Mouse (Mus musculus): ENCODE results near the gene Gm36864.

The Gm36864 gene

DNA sequence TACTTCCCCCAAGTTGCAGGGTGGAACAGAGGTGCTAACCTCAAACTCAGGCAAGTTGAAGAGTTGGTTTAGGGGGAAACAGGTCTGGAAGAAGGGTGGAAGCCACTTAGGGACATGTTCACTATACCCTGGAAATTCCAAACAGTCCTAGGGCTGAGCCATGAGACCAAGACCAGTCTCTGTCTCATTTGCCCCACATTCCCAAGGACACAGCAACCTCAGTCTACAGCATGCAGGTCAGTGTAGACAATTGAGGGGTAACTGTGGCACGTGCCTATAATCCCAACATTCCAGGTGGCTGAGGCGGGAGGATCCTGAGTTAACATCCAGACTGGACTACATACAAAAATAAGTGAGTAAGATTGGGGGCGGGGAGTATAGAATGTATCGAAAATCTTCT lies 13.3 kb downstream of the Gm36864 start:
- ChIA-PET CTCF (no interaction called here), POLR2A (interaction anchor here in 3 of 4 experiments (0.8 to 2.0 kb wide), 5 partner anchors 9 to 330 kb away, joined by 3 to 5 read pairs (median 3); no protein-coding TSS in a partner anchor)

DNA sequence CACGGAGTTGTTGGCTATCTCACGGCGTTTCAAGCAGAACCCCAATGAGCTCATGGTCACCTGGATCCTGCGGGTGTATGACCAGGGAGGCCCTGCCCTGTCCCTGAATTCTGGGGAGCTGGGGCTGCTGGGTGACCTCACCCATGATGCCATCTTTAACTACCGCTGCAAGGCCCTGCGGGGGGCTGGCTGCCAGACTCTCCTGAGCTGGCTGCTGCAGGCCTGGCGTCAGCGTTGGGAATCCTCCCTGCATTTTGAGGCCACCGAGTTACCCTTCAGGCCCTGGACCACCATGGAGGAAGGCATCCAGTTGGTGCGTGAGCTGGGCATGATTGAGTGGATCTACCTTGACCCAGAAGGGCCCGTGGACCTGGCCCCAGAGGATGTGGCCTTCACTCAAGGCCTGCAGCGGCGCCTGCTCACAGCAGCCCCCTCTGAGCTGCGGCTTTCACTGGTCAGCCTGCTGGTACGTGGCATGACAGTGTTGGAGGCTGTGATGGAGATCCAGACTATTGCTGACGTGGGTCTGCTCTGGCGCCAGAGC lies 14.8 kb downstream of the Gm36864 start:
- POLR2A ChIA-PET, result interaction anchor here in 3 of 4 experiments (1.1 to 2.0 kb wide), 6 partner anchors 12 to 331 kb away, joined by 3 to 6 read pairs (median 3); partner anchors contain the start of gene Klk1b22 (in 1 of the 3)
- CTCF ChIA-PET, result interaction anchor here in 1 of 4 experiments (1.0 kb wide), 1 partner anchor 322 kb away, joined by 3 read pairs; no protein-coding TSS in a partner anchor

DNA sequence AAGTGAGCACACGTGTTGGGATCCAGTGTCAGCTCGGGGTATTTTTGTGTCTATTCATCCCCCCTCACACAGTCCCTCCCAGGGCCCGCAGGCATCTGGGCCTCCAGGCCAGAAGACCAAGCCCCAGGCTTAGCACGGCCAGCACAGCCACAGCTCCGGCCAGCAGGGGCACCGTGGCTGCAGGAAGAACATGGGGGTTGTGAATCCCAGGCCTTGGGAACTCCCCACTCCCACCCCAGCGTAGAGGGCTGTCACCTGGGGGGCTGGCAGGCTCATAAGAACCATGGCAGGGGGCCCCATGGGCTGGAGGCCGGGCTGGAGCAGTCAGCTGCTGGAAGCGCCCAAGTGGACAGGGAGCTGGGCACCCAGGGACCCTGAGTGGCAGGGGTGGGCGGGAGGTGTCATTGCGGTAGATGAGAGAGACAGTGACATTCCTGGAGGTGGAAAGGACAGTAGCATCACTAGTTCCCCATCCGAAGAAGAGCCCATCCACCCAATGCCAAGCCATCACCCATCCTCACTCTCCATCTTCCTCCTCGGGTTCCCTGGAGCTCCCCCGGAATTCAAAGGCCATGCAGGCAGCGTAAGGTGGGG lies 17.1 kb downstream of the Gm36864 start:
- POLR2A ChIA-PET, result interaction anchor here in 3 of 4 experiments (0.7 to 3.5 kb wide), 16 partner anchors 10 to 243 kb away, joined by 3 to 18 read pairs (median 3); partner anchors contain the start of genes Klk1 (in 2 of the 3), Emc10 (in 1 of the 3) and Fam71e1 (in 1 of the 3)
- CTCF ChIA-PET, result interaction anchor here in 2 of 4 experiments (0.6 to 2.5 kb wide), 2 partner anchors 10 to 815 kb away, joined by 3 to 9 read pairs; no protein-coding TSS in a partner anchor

DNA sequence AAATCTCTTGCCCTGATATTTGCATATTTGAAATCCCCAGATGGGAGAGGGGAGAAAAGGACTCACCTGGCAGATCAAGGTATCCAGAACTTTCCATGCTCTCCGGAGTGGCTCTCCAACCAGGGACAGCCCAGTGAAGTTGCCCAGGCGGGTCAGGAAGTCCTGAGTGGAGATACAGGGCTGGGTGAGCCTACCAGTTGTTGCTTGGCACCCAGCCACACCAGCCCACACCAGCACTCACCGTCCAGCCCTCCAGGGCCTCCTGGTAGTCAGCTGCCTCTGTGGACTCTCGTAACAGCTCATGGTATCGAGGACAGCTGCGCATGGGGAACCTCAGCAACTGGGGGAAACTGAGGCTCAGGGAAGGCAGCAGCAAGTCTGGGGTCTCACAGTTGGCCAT lies 19.0 kb downstream of the Gm36864 start:
- ChIA-PET CTCF (interaction anchor here in 3 of 4 experiments (0.6 to 2.5 kb wide), 3 partner anchors 8 to 252 kb away, joined by 6 to 9 read pairs (median 6); no protein-coding TSS in a partner anchor), POLR2A (interaction anchor here in 3 of 4 experiments (0.6 to 10.4 kb wide), 16 partner anchors 8 to 252 kb away, joined by 3 to 67 read pairs (median 4); partner anchors contain the start of genes 1700028J19Rik (in 3 of the 3) and 2410002F23Rik (in 3 of the 3))

DNA sequence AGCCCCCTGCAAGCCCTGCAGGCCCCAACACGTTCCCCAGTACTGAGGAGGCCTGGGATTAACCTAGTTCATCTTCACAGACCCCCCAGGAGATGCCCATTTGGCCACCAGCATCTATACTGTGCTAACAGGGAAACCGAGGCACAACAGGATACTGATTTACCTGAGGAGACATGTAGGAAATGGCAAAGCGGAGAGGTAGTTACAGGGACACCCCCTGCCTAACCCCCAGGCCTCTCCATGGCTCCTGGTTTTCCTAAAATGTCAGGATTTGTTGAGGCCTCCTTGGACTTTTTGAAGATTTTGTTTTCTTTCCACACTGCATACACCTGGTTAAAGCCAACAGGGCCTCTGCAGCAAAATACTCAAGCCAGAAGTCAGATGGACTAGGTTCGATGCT lies 21.3 kb downstream of the Gm36864 start, which contains the start of gene Acp4:
Gene Acp4 (minus strand): TSS at position 101 of the 400 bp plus-strand sequence.
- ChIA-PET CTCF (no interaction called here), POLR2A (interaction anchor here in 2 of 4 experiments (0.6 to 10.4 kb wide), 4 partner anchors 11 to 1491 kb away, joined by 3 to 67 read pairs (median 3); partner anchors contain the start of genes 1700028J19Rik (in 1 of the 2) and 2410002F23Rik (in 1 of the 2))

DNA sequence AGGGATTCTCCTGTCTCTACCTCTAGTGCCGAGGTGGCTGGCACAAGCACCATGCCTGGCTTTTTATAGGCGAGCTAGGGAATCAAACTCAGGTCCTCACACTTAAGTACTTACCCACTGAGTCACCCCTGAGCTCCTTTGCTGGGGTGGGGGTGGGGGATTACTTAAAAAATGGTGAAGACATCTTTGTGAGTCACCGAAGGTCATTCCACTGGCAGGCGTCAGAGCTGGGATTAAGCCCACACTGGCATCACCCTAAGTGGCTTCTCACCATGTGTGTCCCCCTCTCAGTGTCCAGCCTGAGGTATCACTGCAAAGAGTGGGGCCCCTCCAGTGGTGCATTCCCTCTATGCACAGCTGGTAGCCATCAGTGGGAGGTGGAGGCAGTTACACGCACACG lies 24.4 kb downstream of the Gm36864 start:
- ChIA-PET POLR2A (interaction anchor here in 3 of 4 experiments (0.6 to 10.4 kb wide), 4 partner anchors 14 to 450 kb away, joined by 3 to 67 read pairs (median 4); partner anchors contain the start of genes 1700028J19Rik (in 1 of the 3) and 2410002F23Rik (in 1 of the 3)), CTCF (interaction anchor here in 3 of 4 experiments (0.5 to 1.6 kb wide), 7 partner anchors 60 to 328 kb away, joined by 3 to 17 read pairs (median 3); no protein-coding TSS in a partner anchor)

DNA sequence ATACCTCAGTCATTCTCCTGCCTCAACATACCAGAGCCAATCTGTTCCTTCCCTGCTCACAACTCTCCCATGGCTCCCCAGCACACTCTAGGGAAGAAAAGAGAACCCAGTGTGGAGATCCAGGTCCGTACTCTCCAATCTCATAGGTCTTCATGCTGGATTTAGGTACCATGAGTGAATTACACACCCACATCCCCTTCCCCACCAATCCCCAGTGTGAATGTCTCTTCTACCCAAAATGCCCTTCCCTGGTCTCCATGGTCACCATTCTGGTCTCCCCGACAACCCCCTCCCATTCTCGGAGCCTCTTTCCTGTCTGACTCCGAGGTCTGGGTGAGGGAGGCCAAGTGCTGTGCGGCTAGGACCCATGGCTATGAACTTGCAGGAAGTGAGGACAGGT lies 25.2 kb downstream of the Gm36864 start, which contains the start of gene Gm15517:
Gene Gm15517 (plus strand): TSS at position 301 of the 400 bp plus-strand sequence.
- POLR2A ChIA-PET, result interaction anchor here in 2 of 4 experiments (0.7 to 10.4 kb wide), 4 partner anchors 15 to 451 kb away, joined by 3 to 67 read pairs (median 13); partner anchors contain the start of genes 1700028J19Rik (in 1 of the 2) and 2410002F23Rik (in 1 of the 2)
- CTCF ChIA-PET, result interaction anchor here in 2 of 4 experiments (0.7 to 1.6 kb wide), 4 partner anchors 90 to 369 kb away, joined by 3 to 4 read pairs (median 3); no protein-coding TSS in a partner anchor

DNA sequence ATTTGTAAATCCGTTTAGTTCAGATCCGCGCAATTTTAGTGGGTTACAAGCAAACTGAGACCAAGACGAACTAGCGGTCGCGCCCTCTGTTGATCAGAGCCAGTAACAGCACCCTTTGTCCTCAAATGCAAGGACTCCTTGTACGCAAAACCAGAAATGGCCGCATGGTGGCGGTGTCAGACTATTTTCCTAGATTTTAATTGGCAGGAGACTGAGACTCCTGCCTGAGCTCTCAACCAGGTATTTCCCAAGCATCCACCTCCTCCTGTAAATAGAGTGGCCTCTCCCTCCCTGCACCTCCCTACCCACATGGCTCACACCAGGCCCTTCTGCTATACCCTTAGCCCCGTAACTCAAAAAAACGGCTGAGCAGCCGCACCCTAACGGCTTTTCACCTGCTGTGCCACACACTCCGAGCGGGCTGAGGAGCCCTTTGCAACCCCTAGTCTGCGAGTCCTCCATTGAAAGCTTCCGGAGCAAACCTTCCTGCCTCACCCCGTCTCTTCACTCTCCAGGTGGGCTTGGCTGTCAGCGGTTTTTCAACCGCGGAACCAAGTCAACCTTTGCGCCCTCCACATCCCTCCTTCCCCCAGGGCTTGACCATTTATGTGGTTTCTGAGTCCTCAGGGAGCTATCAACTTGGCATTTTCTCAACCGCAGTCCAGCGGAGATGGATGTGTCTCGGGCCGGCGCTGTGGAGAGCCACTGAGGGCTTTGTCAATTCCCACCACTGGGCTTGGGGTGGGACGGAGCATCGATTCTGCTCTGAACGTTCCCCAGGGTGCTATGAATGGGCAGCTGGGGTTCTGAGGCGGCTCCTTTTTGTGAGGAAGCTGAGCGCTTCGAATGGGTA lies 27.0 kb downstream of the Gm36864 start:
- POLR2A ChIA-PET, result interaction anchor here (0.5 to 10.4 kb wide), 64 partner anchors 9 to 387 kb away, joined by 3 to 67 read pairs (median 4); partner anchors contain the start of genes 1700028J19Rik (in 2 of the 4), 2410002F23Rik (in 2 of the 4), Fam71e1 (in 2 of the 4) and Josd2 (in 2 of the 4)
- CTCF ChIA-PET, result interaction anchor here (0.5 to 3.3 kb wide), 130 partner anchors 9 to 849 kb away, joined by 3 to 48 read pairs (median 5); partner anchors contain the start of genes Pold1 (in 2 of the 4), 1700028J19Rik (in 1 of the 4), 2410002F23Rik (in 1 of the 4) and Ap2a1 (in 1 of the 4)

DNA sequence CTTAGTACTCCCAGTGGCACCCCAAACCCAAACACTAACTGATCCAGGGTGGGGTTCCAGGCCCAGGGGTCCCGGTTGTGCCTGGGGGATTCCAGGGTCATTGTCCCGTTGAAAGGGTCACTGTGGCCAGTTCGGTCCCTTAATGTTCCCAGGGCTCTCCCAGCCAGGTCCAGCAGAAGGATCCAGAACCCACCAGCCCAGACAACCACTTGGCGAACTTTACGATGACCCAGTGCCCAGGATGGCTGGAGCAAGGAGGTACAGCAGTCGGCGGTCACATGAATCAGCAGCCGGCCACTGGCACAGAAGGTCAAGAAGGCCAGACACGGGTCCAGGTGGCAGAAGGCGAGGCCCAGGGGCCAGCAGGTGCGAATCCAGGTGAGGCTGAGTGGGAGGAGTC lies 32.1 kb downstream of the Gm36864 start:
- CTCF ChIA-PET, result interaction anchor here in 1 of 4 experiments (0.9 to 1.4 kb wide), 3 partner anchors 85 to 280 kb away, joined by 3 to 4 read pairs (median 3); partner anchors contain the start of gene Pold1

DNA sequence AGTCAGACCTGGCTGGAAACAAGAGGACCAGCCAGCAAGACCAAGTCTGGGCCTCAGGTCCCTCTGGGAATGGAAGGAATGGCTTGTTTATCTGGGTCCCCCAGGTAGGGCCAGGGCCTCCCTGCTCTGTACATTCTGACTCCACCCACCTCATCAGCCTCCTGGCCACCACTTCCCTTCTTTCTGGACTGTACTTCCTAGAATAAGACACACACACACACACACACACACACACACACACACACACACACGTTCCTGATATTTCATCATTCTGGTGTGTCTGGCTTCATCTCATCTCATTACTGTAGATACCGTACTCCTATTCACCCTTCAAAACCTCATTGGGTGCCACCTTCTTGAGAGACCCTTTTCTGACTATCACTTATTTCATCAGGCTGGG lies 33.4 kb downstream of the Gm36864 start:
- ChIA-PET CTCF (interaction anchor here in 1 of 4 experiments (1.0 to 1.4 kb wide), 2 partner anchors 42 to 84 kb away, joined by 4 to 5 read pairs; no protein-coding TSS in a partner anchor), POLR2A (interaction anchor here in 2 of 4 experiments (0.7 to 1.1 kb wide), 4 partner anchors 33 to 209 kb away, joined by 3 read pairs; no protein-coding TSS in a partner anchor)

More for the DNA sequence above, 32.1 kb downstream of the Gm36864 start:
- POLR2A ChIA-PET, result interaction anchor here in 2 of 4 experiments (0.5 to 1.2 kb wide), 4 partner anchors 22 to 259 kb away, joined by 3 to 4 read pairs (median 3); partner anchors contain the start of genes 1700028J19Rik (in 1 of the 2) and 2410002F23Rik (in 1 of the 2)

DNA sequence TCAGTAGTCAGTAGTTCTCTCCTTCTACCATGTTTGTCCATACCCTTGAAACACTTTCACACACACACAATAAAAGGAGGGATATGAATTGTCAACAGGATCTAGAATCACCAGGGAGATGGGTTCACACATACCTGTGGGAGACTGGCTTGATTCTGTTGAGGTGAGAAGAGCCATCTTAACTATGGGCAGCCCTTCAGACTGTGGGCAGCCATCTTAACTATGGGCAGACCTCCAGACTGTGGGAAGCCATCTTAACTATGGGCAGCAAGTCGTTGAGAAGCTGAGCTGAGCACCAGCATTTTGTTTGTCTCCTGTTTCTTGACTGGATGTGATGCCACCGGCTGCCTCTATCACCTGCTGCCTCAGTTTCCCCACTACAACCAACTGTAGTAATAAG lies 35.3 kb downstream of the Gm36864 start:
- ChIA-PET POLR2A (interaction anchor here in 2 of 4 experiments (0.9 to 2.6 kb wide), 5 partner anchors 25 to 255 kb away, joined by 3 to 13 read pairs (median 5); partner anchors contain the start of genes 1700028J19Rik (in 1 of the 2), 2410002F23Rik (in 1 of the 2), Emc10 (in 1 of the 2) and Fam71e1 (in 1 of the 2)), CTCF (interaction anchor here in 2 of 4 experiments (1.4 to 1.5 kb wide), 2 partner anchors 8 to 9 kb away, joined by 3 to 6 read pairs; no protein-coding TSS in a partner anchor)

DNA sequence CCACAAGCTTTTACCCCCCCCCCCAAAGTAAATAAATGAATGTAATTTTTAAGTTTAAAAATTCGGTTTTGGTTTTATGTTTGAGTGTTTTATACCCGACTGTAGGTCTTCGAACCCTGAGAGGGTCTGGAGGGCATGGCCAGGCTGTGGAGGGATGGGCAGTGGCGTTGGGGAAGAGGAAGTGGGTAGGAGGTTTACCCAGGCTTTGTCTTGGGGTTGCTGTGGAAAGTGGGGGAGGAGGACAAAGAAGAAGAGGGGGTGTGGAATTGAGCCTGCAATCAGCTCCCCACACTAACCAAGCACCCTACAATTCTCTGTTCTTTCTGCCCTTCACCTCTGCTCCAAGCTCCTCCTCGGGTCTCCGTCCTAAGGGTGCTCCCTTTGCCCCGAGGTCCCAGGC lies 36.6 kb downstream of the Gm36864 start:
- ChIA-PET POLR2A (interaction anchor here in 3 of 4 experiments (0.5 to 3.6 kb wide), 14 partner anchors 9 to 700 kb away, joined by 3 to 22 read pairs (median 4); partner anchors contain the start of genes Emc10 (in 1 of the 3), Fam71e1 (in 1 of the 3) and Izumo2 (in 1 of the 3)), CTCF (interaction anchor here in 2 of 4 experiments (0.9 to 3.4 kb wide), 5 partner anchors 9 to 249 kb away, joined by 3 to 21 read pairs (median 6); no protein-coding TSS in a partner anchor)

DNA sequence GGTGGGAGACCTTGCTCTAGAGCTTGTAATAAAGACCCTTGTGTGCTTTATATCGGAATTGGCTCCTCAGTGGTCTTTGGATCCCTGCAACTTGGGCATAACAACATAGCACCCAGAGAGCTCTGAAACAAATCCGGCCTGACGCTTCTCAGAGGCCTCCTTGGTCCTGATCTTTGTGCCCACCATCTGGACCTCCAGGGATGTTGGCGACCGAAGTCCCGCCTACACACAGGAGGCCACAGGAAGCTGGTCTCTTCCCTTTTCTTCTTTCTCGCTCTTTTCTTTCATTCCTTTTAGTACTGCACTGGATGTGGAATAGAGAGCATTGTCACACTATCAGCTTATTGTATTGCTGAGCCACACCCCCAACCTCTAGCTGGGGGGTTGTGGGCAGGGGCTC lies 37.5 kb downstream of the Gm36864 start:
- ChIA-PET CTCF (interaction anchor here (0.6 to 3.4 kb wide), 14 partner anchors 10 to 615 kb away, joined by 3 to 21 read pairs (median 4); partner anchors contain the start of genes 1700028J19Rik (in 1 of the 4) and 2410002F23Rik (in 1 of the 4)), POLR2A (interaction anchor here (0.5 to 3.6 kb wide), 36 partner anchors 10 to 435 kb away, joined by 3 to 22 read pairs (median 5); partner anchors contain the start of genes 1700028J19Rik (in 2 of the 4), 2410002F23Rik (in 2 of the 4), Emc10 (in 1 of the 4) and Fam71e1 (in 1 of the 4))

DNA sequence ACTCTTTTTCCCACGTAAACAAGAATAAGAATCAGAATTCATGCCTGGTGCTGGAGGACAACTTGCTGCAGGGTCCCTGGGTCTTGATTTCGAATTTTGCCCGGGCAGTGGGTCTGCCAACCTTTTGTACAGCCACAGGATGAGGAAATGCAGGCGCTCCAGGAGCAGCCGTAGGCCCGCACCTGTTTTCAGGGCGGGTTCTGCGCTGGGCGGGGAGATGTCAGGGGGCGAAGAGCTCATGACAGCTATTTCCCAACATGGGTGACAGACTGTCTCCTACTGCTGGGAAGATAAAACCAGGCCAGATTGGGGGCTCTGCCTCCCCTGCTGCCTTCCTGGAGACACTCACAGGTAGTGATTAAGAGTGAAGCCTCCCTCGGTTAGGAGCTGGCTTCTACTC lies 38.1 kb downstream of the Gm36864 start:
- ChIA-PET POLR2A (interaction anchor here (0.5 to 3.6 kb wide), 36 partner anchors 11 to 316 kb away, joined by 3 to 22 read pairs (median 5); partner anchors contain the start of genes 1700028J19Rik (in 2 of the 4), 2410002F23Rik (in 2 of the 4), Clec11a (in 1 of the 4) and Emc10 (in 1 of the 4)), CTCF (interaction anchor here (0.6 to 3.4 kb wide), 19 partner anchors 10 to 614 kb away, joined by 3 to 21 read pairs (median 3); partner anchors contain the start of genes 1700028J19Rik (in 1 of the 4) and 2410002F23Rik (in 1 of the 4))

DNA sequence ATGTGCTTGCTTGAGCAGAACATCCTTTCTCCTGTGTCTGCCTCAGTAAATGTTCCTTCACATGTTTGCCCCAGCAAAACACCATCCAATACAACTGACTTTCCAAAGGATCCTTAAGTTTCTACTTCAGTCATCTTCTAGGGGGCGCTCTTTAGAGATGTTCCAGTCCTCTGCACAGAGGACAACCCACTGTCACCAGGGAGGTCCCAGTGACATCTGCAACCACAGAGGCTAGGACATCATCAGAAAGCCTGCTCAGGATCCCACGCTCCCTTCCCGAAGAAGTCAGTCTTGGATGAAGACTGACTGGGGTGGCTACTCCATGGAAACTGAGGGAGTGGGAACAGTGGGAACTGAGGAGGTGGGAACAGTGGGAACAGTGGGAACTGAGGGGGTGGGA lies 39.6 kb downstream of the Gm36864 start:
- CTCF ChIA-PET, result interaction anchor here in 3 of 4 experiments (0.6 to 3.4 kb wide), 4 partner anchors 12 to 75 kb away, joined by 3 to 15 read pairs (median 8); no protein-coding TSS in a partner anchor
- POLR2A ChIA-PET, result interaction anchor here in 3 of 4 experiments (0.7 to 2.8 kb wide), 4 partner anchors 29 to 589 kb away, joined by 3 to 22 read pairs (median 7); partner anchors contain the start of genes 1700028J19Rik (in 1 of the 3) and 2410002F23Rik (in 1 of the 3)

Data from embryonic stem cell, embryonic (primary cell).